Mouse (Mus musculus) left cerebral cortex, postnatal 10 days (tissue): ENCODE data around the gene Gls2. TPM values are rescaled to one million over a fixed set of nuclear protein-coding genes. Genes with fewer than 3 reads are reported as not detected.
A peak's percentile ranks its signal among the peaks of the same experiment; 100 is the strongest.
"Not testable (repeated sequence)": the region's sequence is repeated elsewhere in the genome, so short reads cannot be mapped to it uniquely, and the experiment has no call there.

Experiments
- DNase-seq, 2 experiments: peaks; one replicate each; pipeline ENCODE4 v3.0.0; 2021 to 2022; ENCODE audit warnings: low spot score in 2 of 2, mixed read lengths in 1 of 2; ENCODE audit errors: extremely low spot score in 1 of 2
- intact Hi-C: fragments of 180-260 bp; cut with DNase I; formaldehyde crosslinking; loops from one replicate; pipeline ENCODE4 v1.15.1; 2025
- total RNA-seq, 2 experiments: library from RNA; stranded (reverse); gene quantifications; 2 replicates each; pipeline ENCODE4 v1.2.3; 2021

Gls2 gene
- total RNA-seq, 2 experiments from 2014 or later, result 17.8 to 18.7 TPM

DNA sequence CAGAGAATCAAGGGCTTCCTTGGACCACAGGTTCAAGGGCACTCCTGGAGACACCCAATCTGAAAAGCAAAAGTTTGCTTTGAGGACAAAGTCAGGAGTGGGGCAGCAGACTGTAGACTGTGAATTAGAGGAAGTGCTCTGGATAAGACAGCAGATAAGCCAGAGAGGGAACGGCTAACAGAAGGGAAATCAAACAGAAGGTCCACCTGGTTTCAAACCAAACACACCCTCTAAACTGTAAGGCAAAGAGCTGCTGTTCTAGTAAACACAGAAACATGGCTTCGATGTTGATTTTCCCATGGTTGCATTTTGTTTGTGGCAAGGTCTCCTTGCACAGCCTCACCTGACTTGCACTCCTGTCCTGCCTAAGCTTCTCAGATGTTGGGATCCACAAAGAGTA lies 2.8 kb upstream of the Gls2 start:
- intact Hi-C loops, result loop anchor here (10.0 kb wide), 1 partner anchor 247 kb away; no protein-coding TSS in a partner anchor
- DNase-seq, result no peak

DNA sequence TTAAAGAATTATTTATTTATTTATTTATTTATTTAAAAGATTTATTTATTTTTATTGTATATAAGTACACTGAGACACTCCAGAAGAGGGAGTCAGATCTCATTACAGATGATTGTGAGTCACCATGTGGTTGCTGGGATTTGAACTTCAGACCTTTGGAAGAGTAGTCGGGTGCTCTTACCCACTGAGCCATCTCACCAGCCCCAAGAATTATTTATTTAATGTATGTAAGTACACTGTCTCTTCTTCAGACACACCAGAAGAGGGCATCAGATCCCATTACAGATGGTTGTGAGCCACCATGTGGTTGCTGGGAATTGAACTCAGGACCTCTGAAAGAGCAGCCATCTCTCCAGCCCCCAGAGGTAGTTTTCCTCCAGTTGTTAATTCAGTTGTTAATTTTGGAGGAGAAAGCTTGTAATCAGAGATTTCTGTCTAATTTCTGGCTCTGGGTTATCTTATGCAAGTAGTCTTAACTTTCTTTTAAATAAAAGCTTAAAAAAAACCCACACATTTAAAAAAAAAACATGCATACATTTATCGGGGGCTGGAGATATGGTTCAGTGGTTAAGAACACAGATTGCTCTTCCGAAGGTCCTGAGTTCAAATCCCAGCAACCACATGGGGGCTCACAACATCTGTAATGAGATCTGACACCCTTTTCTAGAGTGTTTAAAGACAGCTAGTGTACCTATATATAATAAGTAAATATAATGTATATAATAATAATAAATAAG lies 2.1 kb upstream of the Gls2 start:
- not testable (repeated sequence) for DNase-seq
- intact Hi-C loops, result loop anchor here (10.0 kb wide), 1 partner anchor 247 kb away; no protein-coding TSS in a partner anchor

GRCm38 (mm10) chr10:128193113-128193512 lies 1.1 kb upstream of the Gls2 start:
- DNase-seq, result no peak
- intact Hi-C loops, result loop anchor here (10.0 kb wide), 1 partner anchor 248 kb away; no protein-coding TSS in a partner anchor

GRCm38 (mm10) chr10:128194551-128195461 lies 549 bp downstream of the Gls2 start:
- DNase-seq, result no peak
- intact Hi-C loops, result loop anchor here (10.0 kb wide), 1 partner anchor 250 kb away; no protein-coding TSS in a partner anchor

DNA sequence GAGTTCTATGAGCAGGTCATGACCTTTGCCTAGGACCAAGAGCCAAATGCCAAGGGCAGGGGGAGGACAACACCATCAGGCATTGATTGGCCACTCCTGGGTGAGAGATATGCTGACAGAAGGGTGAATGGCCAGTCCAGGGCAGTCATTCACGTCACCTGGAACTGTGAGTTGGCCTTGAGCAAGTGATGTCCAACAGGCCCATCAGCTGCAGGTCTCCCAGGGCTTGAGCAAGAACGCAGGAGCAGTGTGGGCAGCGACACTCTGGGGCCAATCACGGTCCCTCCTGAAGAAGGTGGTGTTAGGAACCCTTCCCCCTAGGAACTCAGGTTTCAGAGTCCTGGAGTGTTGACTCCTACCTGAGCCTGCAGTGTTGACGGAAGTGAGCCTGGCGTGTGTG lies 7.6 kb downstream of the Gls2 start:
- intact Hi-C loops, result no loop called here

GRCm38 (mm10) chr10:128204941-128205340 lies 10.7 kb downstream of the Gls2 start:
- DNase-seq, result no peak
- intact Hi-C loops, result no loop called here

More for the DNA sequence above, 7.6 kb downstream of the Gls2 start:
- DNase-seq, result no peak

DNA sequence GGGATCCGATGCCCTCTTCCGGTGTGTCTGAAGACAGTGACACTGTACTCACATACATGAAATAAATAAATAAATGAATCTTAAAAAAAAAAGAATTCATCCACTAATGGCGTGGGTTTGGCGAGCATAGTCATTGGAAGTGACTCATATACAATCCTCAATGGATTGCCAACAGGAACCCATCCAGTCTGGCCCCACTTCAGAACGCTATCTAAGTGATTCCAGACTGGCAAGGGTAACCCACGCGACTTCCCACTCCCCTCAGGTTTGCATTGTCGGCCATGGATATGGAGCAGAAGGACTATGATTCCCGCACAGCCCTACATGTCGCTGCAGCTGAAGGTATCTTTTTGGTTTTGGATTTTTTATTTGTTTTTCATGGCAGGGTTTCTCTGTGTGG lies 14.1 kb downstream of the Gls2 start:
- no peak for DNase-seq
- intact Hi-C loops, result no loop called here

DNA sequence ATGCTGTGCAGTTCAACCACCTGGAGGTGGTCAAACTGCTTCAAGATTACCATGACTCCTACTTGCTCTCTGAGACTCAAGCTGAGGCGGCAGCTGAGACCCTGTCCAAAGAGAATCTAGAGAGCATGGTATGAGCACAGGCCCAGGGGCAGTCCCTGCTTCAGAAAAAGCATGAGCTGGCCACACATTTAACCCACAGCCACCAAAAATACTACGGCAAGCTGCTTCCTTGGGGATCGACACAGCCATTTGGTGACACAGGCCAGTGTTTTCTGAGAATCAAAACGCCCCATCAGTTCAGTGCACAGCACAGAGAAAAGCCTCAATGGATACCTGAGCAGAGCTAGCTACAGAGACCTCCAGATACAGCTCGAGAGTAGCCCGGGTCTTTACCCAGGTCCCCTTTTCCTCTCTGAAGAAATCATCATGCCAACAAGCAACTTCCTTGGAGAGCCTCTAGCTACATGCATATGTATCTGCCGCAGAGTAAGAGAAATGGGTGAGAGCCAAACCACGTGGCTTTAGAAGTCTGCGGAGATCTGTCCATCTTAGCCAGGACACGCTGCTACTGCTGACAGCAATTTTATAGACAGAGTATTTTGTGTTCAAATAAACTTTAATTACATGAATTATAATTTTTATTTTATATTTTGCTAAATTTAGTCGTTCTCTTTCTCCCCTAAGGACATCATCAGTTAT lies 15.2 kb downstream of the Gls2 start:
- DNase-seq, result no peak
- intact Hi-C loops, result loop anchor here (5.0 kb wide), 1 partner anchor 73 kb away; no protein-coding TSS in a partner anchor

- intact Hi-C loops, result loop anchor here (5.0 kb wide), 1 partner anchor 72 kb away; no protein-coding TSS in a partner anchor
- DNase-seq, result no peak
Observed at GRCm38 (mm10) chr10:128210131-128210530, 15.9 kb downstream of the Gls2 start.

- no peak for DNase-seq
- intact Hi-C loops, result loop anchor here (5.0 kb wide), 1 partner anchor 71 kb away; no protein-coding TSS in a partner anchor
Observed at GRCm38 (mm10) chr10:128210954-128211353, 16.7 kb downstream of the Gls2 start.

DNA sequence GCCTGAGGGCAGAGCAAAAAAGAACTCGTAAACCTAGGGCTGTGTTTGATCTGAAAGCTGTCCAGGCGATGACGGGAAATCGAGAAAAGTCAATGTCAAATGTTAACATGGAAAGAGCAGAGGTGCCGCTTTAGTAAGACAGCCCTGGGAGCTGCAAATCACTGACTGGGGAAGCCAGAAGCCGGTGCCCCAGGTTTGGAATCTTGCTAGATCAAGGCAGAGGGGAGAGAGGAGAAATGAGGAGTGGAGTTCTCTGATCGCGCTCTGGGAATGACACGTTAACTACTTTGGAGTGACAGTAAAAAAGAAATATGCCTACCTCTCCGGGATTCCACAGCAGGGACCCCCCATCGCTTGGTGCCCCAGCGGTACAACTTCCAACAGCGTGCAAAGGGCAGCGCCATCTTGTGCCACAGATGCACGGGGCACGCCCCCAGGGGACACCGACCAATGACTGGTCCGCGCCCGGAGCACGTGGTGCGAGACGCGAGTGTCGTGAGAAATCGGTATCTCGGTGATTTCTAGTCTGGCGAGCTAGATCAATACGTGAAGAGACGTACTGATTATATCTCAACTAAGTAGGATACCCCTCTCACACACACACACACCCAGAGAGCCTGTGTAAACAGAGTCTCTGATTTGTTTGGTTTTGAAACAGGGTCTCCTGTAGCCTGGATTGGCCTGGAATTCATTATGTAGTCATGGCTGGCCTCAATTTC lies 17.3 kb downstream of the Gls2 start, which contains the start of gene Spryd4:
Gene Spryd4 (minus strand): TSS at position 418 of the 719 bp plus-strand sequence.
- DNase-seq, result peak; percentile 89 to 95
- intact Hi-C loops, result loop anchor here (5.0 kb wide), 1 partner anchor 71 kb away; no protein-coding TSS in a partner anchor

DNA sequence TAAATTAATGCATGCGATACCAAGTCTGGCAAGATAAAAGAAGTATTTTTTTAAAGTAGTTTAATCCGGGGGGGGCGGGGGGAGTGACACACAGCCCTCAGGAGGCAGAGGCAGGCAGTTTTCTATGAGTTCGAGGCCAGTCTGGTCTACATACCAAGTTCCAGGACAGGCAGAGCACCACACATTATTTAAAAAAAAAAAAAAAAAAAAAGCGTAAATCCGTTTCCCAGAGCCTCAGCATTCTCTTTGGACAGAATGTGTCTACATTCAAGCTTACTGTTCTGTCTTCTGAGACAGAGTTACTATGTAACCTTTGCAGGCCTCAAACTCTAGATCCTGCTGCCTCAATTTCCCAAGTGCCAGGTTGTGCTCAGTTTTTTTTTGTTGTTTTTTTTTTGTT lies 17.9 kb downstream of the Gls2 start:
- no peak for DNase-seq
- intact Hi-C loops, result loop anchor here (5.0 kb wide), 1 partner anchor 70 kb away; no protein-coding TSS in a partner anchor

GRCm38 (mm10) chr10:128212871-128213323 lies 18.6 kb downstream of the Gls2 start:
- peak; percentile 27 to 64 for DNase-seq

GRCm38 (mm10) chr10:128214112-128214511 lies 19.9 kb downstream of the Gls2 start:
- intact Hi-C loops, result loop anchor here (5.0 kb wide), 1 partner anchor 68 kb away; no protein-coding TSS in a partner anchor
- not testable (repeated sequence) for DNase-seq

More at GRCm38 (mm10) chr10:128212871-128213323, 18.6 kb downstream of the Gls2 start:
- intact Hi-C loops, result loop anchor here (5.0 kb wide), 1 partner anchor 69 kb away; no protein-coding TSS in a partner anchor

DNA sequence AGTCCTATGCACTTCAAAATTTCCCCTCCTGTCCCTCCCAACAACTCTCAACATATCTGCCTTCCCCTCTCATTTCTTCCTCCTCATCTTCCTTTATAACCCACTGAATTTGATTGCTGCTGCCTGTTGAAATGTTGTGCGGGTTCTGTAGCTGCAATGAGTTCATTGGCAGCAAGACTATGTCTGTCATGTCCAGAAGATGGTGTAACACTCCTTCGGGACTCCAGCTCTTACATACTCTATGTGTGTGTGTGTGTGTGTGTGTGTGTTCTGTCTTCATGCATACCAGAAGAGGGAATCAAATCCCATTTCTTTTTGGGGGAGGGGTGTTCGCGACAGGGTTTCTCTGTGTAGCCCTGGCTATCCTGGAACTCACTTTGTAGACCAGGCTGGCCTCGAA lies 20.7 kb downstream of the Gls2 start:
- no peak for DNase-seq
- intact Hi-C loops, result loop anchor here (5.0 kb wide), 1 partner anchor 67 kb away; no protein-coding TSS in a partner anchor

DNA sequence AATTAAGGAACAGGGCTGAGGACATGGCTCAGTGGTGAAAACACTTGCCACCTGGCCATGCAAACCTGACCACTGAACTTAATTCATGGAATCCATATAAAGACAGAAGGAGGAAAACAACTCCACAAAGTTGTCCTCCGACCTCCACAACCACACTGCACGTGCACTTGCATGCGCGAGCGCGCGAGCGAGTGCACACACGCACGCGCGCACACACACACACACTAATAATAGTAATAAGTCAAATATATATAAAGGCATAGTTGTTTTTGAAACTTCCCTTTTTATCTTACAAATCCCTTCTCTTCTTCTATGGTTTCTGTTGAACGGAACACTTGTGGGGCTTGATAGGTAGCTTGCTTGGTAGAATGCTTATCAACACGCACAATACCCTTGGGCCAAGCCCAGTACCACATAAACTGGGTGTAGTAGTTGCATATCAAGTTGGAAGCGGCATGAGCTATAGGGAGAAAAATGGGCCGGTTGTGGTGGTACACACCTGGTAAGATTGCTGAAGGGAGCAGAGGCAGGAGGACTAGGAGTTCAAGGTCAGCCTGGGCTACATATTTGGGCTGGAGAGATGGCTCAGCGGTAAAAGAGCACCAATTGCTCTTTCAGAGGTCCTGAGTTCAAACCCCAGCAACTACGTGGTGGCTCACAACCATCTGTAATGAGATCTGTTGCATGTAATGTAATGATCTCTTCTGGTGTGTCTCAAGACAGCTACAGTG lies 24.3 kb downstream of the Gls2 start:
- no peak for DNase-seq
- intact Hi-C loops, result no loop called here
